Mouse (Mus musculus): Measurements from ENCODE around the gene Derl2.
A peak's percentile ranks its signal among the peaks of the same experiment; 100 is the strongest.

The Derl2 gene

GRCm38 (mm10) chr11:71019201-71020068 lies at the start of gene Derl2, which contains the start of gene Mis12:
TSS of gene Derl2 (minus strand) at chr11:71019841.
TSS of gene Mis12 (plus strand) at chr11:71019611.
- DNase-seq: peak; percentile 95

DNA sequence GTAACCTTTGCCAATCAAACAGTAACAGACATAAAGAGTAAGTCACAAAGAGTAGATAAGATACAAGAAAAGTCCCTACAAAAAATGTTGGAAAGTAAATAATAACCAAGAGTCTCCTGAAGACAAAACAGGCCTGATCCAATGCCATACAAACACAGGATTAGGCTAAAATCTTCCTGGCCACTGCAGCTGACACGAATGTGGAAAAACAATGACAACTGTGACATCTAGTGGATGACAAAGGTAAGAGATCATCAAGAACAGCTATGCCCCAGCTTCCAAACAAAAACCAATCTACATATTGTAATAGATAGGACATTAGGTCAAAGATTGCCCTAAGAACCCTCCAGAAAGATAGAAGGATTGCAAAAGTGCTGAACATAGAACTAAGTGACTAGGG lies 32.9 kb upstream of the Derl2 start:
- DNase-seq: no peak

DNA sequence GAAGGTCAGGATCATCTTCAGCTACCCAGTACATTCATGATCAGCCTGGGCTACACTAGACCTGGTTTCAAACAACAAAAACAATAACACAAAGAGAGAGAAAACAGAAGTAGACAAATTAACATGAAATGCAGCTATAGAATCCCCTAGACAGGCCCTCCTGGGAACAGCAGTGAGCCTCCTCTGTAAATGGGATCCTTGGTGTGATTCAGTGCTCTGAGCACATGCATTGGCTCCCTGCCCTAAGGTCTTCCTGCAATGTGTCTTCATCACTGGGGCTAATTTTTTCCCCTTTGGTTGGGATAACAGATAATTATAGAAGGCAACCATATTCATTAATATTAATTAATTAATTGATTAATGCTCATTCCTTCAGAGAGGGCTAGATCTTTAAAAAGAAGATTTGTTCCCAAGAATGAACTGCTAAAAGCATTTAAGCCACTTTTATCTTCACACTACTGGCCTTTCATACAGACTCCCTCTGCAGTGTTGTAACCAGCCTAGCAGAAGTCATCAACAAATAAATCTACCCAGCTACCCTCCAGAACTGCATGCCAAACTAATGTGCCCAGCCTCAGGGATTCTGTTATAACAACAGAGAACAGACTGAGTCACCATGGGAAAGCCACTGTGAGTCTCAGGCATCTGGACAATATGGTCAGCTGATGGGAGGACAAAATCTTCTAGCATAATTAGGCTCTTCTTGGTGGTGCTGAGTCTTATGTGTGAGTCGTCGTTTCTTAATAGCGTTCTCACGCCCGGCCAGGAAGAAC lies 20.1 kb upstream of the Derl2 start:
- no peak for DNase-seq

DNA sequence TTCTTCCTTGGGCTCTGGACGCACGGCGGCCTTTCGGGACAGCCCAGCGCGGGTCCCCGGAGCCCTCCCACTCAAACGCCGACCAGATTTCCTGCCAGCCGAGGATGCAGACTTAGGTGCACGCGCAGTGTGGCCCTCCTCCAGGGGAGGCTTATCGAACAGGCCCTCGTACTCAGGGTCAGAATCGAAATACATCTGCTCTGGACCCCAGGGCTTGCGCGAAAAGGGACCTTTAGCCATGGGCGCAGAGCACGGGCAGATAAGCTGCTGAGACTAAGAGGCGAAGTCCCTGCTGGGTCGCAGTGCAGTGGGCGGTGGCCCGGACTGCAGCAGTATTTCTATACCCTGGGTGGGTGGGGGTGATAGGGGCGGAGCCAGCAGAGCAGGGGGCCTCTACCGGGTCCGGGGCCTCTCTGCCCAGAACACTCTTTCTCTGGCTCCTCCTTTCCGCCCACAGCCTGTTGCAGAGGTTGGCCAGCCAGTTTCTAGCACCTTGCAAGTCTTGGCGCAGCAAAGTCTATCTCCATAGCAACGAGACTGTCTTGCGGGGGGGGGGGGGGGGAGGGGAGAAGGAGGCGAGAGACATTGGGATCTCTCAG lies 13.6 kb upstream of the Derl2 start, which contains the start of gene 6330403K07Rik:
TSS of gene 6330403K07Rik (minus strand) at position 351 of the 599 bp plus-strand sequence.
- peak; percentile 74 for DNase-seq

- peak; percentile 55 for DNase-seq
Measured at GRCm38 (mm10) chr11:71032491-71033162, 13.0 kb upstream of the Derl2 start.

GRCm38 (mm10) chr11:71032070-71032469 lies 12.4 kb upstream of the Derl2 start:
- DNase-seq: no peak

DNA sequence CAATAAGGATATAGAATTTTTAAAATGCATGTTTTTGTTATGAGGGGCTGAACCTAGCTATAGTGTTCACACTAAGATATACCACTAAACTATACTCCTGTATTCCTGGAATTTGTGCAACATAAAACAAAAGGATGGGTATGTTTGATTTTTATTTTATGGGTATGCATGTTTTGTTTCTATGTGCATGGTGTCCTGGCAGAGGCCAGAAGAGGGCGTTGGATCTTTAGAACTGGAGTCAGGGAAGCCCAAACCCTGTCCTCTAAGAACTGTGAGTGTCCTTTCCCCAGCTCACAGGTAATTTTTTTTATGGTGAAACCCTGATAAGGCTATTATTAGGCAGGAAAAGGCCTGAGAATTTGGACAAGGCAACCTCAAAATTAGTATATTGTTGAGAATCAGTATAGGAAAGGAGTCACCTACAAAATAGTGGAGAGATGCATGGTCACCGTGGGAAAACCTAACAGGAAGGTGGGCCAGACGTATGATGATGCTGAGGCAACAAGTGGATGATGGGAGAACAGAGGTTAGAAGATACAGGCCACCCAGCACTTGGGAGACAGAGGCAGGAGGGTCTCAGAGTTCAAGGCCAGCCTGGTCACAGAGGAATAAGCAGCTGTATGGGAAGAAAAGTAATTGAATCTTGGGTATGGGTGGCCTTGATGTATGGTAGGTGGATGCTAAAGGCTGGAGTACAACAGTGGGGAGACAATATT lies 9.9 kb upstream of the Derl2 start:
- DNase-seq: no peak

GRCm38 (mm10) chr11:71028280-71028679 lies 8.6 kb upstream of the Derl2 start:
- DNase-seq: no peak

- DNase-seq: no peak
Measured at GRCm38 (mm10) chr11:71018416-71019200, 1.0 kb downstream of the Derl2 start.

DNA sequence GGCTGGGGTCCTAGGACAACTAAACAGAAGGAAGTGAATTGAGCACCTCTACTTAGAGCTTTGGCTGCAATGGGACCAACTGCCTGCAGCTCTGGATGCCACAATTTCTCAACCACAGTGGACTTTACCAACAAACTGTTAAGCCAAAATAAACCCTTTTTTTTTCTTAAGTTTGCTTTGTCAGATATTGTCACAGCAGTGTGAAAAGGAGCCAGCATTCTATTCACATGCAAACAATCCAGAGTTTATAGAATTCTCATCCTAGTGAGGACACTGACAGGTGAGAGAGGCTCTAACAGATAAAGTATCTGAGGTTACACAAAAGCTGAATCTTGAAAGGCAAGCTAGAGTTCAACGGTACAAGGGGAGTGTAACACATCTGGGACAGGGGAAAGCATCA lies 2.6 kb downstream of the Derl2 start:
- no peak for DNase-seq

GRCm38 (mm10) chr11:71012743-71013142 lies 6.9 kb downstream of the Derl2 start:
- no peak for DNase-seq

DNA sequence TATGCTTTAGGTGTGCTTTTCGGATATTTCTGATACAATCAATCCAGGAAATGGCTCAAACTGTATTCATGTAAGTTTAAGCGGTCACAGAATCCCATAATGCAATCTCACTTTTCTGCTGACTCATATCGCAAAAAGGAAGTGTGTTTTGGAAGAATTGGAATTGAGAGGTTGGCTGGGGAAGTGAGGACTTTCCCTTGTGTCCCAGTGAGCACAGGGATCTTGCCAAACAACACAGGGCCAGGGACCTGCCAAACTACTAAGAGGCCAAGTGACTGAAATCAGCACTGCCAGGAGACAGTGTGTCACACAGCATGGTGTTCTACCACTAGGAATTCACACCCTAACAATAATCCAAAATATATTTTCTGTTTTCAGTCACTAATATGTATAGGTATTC lies 11.3 kb downstream of the Derl2 start:
- no peak for DNase-seq

DNA sequence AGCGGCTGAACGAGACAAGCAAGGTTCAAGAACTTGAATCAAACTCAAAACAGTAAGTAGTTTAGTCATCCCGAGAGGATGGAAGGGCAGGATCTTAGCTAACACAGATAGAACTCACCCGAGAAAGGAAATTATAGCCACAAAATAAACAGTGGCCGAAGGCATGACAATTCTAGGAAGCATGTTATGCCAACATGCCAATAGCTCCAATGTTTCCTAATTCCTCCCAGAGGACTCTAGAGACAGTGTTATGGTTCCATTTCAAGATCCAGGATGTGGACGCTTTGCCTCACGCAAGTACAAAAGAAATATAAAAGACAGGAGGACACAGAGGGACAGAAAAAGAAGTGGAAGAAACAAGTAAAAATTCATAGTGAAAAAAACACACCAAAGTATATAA lies 11.8 kb downstream of the Derl2 start:
- DNase-seq: no peak

DNA sequence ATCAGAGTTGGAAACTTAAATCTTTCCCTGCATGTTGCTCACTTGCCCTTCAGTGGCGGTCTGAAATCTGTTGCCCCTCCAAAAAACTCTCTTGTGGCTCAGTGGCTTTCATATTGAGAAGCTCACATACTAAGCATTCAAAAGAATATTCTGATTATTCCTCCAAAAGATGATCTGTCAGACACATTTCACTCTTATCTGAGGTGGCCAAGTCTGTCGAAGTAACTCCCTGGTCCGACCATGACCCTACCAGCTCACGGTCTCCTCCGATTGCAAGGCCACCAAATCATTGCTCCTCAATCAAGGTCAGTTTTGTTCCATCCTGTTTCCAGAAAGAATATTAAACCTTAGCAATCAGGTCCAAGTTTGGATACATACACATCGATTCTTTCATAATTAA lies 12.6 kb downstream of the Derl2 start:
- DNase-seq: no peak

DNA sequence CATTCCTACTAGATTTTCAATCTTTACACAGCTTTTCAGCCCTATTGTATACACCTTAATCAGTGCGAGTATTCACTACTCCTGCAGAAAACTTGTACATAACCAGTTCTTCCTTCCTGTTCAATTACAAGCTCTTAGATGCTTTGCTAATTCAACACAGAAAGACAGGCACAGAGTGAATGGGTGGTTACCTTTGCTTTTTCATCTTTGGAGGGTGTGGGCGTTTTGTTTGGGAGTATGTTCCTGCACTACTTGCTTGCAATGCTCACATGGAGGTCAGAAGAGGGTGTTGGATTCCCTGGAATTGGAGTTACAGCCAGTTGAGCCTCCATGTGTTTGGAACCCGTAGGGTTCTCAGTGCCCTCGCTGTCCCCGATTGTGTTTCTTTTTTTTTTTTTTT lies 14.6 kb downstream of the Derl2 start:
- DNase-seq: no peak

DNA sequence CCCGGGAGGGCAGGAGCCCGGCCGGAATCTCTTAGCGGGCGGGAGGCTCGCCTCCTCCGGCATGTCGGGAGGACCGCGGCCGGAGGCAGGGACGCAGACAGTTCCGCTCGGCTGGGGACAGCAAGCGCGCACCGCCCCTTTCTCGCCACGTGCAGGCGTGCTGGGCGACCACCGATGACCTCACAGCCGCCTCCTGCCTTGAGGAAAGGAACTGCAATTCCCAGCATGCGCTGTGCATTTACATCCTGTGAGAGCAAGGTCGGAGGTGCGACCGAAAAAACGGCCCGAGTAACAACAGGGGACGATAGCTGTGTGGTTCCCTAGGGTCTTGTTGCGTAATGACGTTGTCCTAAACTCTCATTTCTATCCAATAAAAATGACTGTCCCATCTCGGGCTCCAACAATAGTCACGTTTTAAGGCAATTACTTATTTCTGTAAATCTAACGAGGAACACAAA lies 15.3 kb downstream of the Derl2 start, which contains the start of gene Dhx33:
TSS of gene Dhx33 (minus strand) at position 122 of the 458 bp plus-strand sequence.
- DNase-seq: peak; percentile 95

DNA sequence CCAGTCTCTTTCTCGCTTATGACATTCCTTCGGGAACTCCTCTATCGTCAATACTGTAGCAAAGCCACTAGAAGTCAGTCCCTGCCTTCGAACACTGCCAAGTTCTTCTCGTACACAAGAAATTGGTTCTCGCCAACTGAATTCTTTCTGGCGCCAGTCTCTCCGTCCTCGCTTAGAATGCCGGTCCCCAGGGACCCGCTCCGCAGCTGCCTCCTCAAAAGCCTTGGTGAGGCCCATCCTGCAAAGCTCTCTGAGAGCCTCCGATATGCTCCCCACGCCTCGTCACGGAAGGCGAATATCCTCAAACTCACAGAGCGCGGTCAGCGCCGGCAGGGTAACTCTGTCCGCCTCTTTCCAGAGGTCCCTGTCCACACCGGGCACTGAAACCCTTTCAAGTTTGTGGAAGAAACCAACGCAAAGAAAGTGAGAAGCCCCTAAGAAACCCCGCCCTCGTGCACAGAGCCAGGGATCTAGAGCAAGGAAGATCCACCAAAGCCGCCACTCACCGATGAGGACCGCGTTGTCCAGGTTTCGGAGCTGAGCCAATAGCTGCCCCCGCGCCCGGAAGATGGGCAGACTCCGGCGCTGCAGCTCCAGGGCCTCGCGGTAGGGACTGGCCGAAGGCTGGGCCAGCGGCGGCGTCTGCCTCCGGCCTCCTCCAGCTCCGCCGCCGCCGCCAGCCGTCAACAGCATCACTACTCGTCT lies 15.9 kb downstream of the Derl2 start:
- DNase-seq: no peak

- DNase-seq: no peak
Measured at GRCm38 (mm10) chr11:71001167-71001566, 18.5 kb downstream of the Derl2 start.

GRCm38 (mm10) chr11:70982557-70983228 lies 36.9 kb downstream of the Derl2 start, which contains the start of gene C1qbp:
TSS of gene C1qbp (minus strand) at chr11:70983026.
- DNase-seq: peak; percentile 98

DNA sequence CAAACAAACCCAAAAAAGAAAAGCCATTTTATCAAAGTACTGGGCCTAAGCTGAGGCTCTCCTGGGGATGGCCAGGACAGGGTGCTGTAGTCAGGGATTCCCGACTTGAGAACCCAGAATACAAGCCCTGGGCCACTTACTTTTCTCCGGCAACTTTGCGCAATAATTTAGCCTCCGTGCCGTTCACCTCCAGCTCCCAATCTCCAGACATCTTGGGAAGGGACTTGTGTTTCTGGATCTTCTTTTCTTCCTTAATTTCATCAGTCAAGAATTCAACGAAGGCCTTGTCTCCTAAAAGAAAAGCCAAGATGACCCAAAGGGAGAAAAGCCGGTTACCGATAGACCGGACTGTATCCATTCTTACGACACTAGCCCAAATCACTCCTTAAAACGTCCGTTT lies 37.6 kb downstream of the Derl2 start:
- no peak for DNase-seq
